ENCODE assay signal across 27 mouse cellular contexts in the genomic region with DNA sequence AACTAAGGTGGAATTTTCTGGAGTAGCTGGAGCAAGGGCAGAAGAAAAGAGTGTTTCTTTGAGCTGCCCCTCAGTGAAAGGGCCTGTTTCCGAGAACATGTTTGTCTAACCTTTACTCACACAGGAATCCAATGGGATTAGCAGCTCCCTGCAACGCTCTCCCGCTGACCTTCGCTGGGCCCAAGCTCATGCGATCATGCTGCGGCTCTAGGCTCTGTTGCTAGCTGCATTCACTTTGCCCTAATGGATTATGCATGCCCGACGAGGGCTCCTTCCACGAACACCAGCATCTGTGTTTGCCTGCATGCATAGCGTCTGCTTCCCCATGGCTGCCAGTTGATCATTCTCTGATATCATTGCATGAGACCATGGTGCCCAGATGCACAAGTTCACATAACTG.
DNase-seq lines count a peak whose midpoint lies in the region; ATAC-seq and TF ChIP-seq lines count a peak whose summit lies in the region.
"Had no signal": no experiment of that assay in that cellular context is flagged by ENCODE, and none has a peak within 500 bp of the region (broad histone marks: within the 10 kb centered on the region; RNA-seq: fewer than 3 reads in every experiment).

No protein-coding gene starts in this region.

- no peak for TF ChIP-seq CTCF in brain, embryonic 14.5 days (IDR thresholded peaks at IDR 0.05; ENCODE audit: borderline replicate concordance, extremely low read depth, insufficient read depth, insufficient read length)
- TF ChIP-seq CTCF in heart, adult 2 months (IDR thresholded peaks at IDR 0.05): no peak

- TF ChIP-seq POLR2A in brain, embryonic 14.5 days (IDR thresholded peaks at IDR 0.05; ENCODE audit: borderline replicate concordance, extremely low read depth, insufficient read depth, insufficient read length, poor library complexity, severe bottlenecking): no peak
- no peak for TF ChIP-seq POLR2A in heart, adult 2 months (IDR thresholded peaks at IDR 0.05; ENCODE audit: insufficient read depth, low read depth, low read length)

- no peak for ATAC-seq in liver, embryonic 12.5 days
- ATAC-seq: intestine, postnatal 0 days had no signal

- no peaks in the 10 kb centered on the region for H3K36me3 ChIP-seq in liver, embryonic 12.5 days
- H3K36me3 ChIP-seq in limb, embryonic 10.5 days: no peaks in the 10 kb centered on the region
- H3K36me3 ChIP-seq in heart, adult 2 months (ENCODE audit: control insufficient read depth, insufficient read depth, low read length): no peaks in the 10 kb centered on the region
- H3K36me3 ChIP-seq: neural tube, embryonic 13.5 days; stomach, embryonic 15.5 days had no signal

- no peaks in the 10 kb centered on the region for H3K9me3 ChIP-seq in liver, embryonic 12.5 days (replicated peaks)
- H3K9me3 ChIP-seq in limb, embryonic 10.5 days (replicated peaks): peaks cover 7% of the 10 kb centered on the region
- H3K9me3 ChIP-seq: stomach, embryonic 15.5 days had no signal

- DNase-seq in liver: peak; percentile 15
- DNase-seq in brain, embryonic 14.5 days (ENCODE audit: low read depth): peak; percentile 53
- peak; percentile 48 for DNase-seq in embryo, embryonic 10.5 days (ENCODE audit: low spot score)
- no peak for DNase-seq in limb, embryonic 10.5 days (ENCODE audit: low spot score)
- no peak for DNase-seq in kidney, postnatal 36 days
- no peak for DNase-seq in right cerebral cortex, adult 2 months (ENCODE audit: low spot score in 2 of 2)
- no peak for DNase-seq in heart, adult 2 months
- DNase-seq: adrenal gland, postnatal 25 days; B cell, adult 2 months; cerebellum, adult 8-10 months; cerebellum, postnatal 25 days; gastrocnemius, postnatal 10 days; heart, postnatal 36 days; kidney, postnatal 14 days; lung, adult 2 months; lung, postnatal 10 days; right cerebral cortex, postnatal 25 days had no signal

- no peaks in the 10 kb centered on the region for H3K27me3 ChIP-seq in liver, embryonic 12.5 days (replicated peaks)
- peaks cover 47% of the 10 kb centered on the region for H3K27me3 ChIP-seq in limb, embryonic 10.5 days (ENCODE audit: low read depth, poor library complexity, severe bottlenecking)
- H3K27me3 ChIP-seq in heart, adult 2 months (ENCODE audit: control insufficient read depth, insufficient read depth, low read length): no peaks in the 10 kb centered on the region; the same call in 1 of the 2 replicates
- H3K27me3 ChIP-seq: neural tube, embryonic 13.5 days; stomach, embryonic 15.5 days had no signal

- TF ChIP-seq EP300 in heart, adult 2 months (IDR thresholded peaks at IDR 0.05; ENCODE audit: insufficient read depth, low read depth, low read length): no peak

- no peaks in the 10 kb centered on the region for H3K4me1 ChIP-seq in liver, embryonic 12.5 days
- peaks cover 32% of the 10 kb centered on the region for H3K4me1 ChIP-seq in limb, embryonic 10.5 days
- no peaks in the 10 kb centered on the region for H3K4me1 ChIP-seq in heart, adult 2 months (ENCODE audit: control insufficient read depth, insufficient read depth, low read length)
- H3K4me1 ChIP-seq: stomach, embryonic 15.5 days had no signal

- WGBS in liver, embryonic 12.5 days (ENCODE audit: insufficient replicate concordance): 74% methylated on average over 10 of the region's 10 CpGs
- WGBS in limb, embryonic 10.5 days: 65% methylated on average over 10 of the region's 10 CpGs
- 54% methylated on average over 10 of the region's 10 CpGs for WGBS in heart, adult 2 months

- intact Hi-C loops in heart, adult 2 months (cut with DNase I): no loop called here

- H3K27ac ChIP-seq in liver, embryonic 12.5 days: no peak overlapping the region
- peak overlapping the region; percentile 62 for H3K27ac ChIP-seq in limb, embryonic 10.5 days
- no peak overlapping the region for H3K27ac ChIP-seq in heart, adult 2 months
- H3K27ac ChIP-seq: hindbrain, embryonic 14.5 days; layer of hippocampus, adult 2 months; left cerebral cortex, adult 2 months; liver, embryonic 14.5 days; macrophage; neural tube, embryonic 13.5 days; stomach, embryonic 15.5 days had no signal

- no peak overlapping the region for H3K4me3 ChIP-seq in liver, embryonic 12.5 days
- H3K4me3 ChIP-seq in limb, embryonic 10.5 days: no peak overlapping the region
- no peak overlapping the region for H3K4me3 ChIP-seq in heart, adult 2 months
- H3K4me3 ChIP-seq: layer of hippocampus, adult 2 months; left cerebral cortex, adult 2 months; neural tube, embryonic 13.5 days; stomach, embryonic 15.5 days had no signal

- H3K9ac ChIP-seq in liver, embryonic 12.5 days: no peak overlapping the region
- no peak overlapping the region for H3K9ac ChIP-seq in heart, adult 2 months (ENCODE audit: low read depth, low read length)
- H3K9ac ChIP-seq: hindbrain, embryonic 14.5 days; liver, embryonic 14.5 days; neural tube, embryonic 13.5 days; stomach, embryonic 15.5 days had no signal

- no peaks in the 10 kb centered on the region for H3K79me2 ChIP-seq in heart, adult 2 months (replicated peaks; ENCODE audit: control insufficient read depth, insufficient read depth, low read length)

- no peak overlapping the region for H3K4me2 ChIP-seq in liver, embryonic 12.5 days
- H3K4me2 ChIP-seq: heart, embryonic 11.5 days; hindbrain, embryonic 14.5 days; neural tube, embryonic 13.5 days; stomach, embryonic 15.5 days had no signal

Comparison
In these comparisons a context has a peak if more than half of its experiments do, and no peak if none do; other contexts are left out.
1. DNase-seq: peak in liver (single experiment), brain, embryonic 14.5 days (single experiment) and embryo, embryonic 10.5 days (single experiment); none in limb, embryonic 10.5 days (single experiment), kidney, postnatal 36 days (0 of 2), right cerebral cortex, adult 2 months (0 of 2) and heart, adult 2 months (0 of 2).